Mouse (Mus musculus) brain, adult 2 months (tissue): ENCODE results near the gene Elmsan1.

Source experiments
- DNase-seq: peaks from one replicate; pipeline ENCODE4 v3.0.0; 2011; ENCODE audit warnings: low read depth, low spot score

Elmsan1 gene

GRCm38 (mm10) chr12:84215758-84216440 is 2.8 kb downstream of the Elmsan1 start:
- DNase-seq: no peak

- no peak for DNase-seq
These were observed 4.0 kb downstream of the Elmsan1 start for GRCm38 (mm10) chr12:84214495-84215175.

- no peak for DNase-seq
These were observed 6.4 kb downstream of the Elmsan1 start for GRCm38 (mm10) chr12:84212297-84212696.

- DNase-seq: no peak
These were observed 7.6 kb downstream of the Elmsan1 start for GRCm38 (mm10) chr12:84211021-84211538.

- no peak for DNase-seq
These were observed 8.4 kb downstream of the Elmsan1 start for GRCm38 (mm10) chr12:84210288-84210687.

- DNase-seq: no peak
These were observed 9.6 kb downstream of the Elmsan1 start for GRCm38 (mm10) chr12:84209093-84209492.

GRCm38 (mm10) chr12:84207209-84207817 is 11.4 kb downstream of the Elmsan1 start:
- DNase-seq: peak; percentile 56

- DNase-seq: no peak
These were observed 12.2 kb downstream of the Elmsan1 start for GRCm38 (mm10) chr12:84206525-84206924.

GRCm38 (mm10) chr12:84205659-84206185 is 13.0 kb downstream of the Elmsan1 start:
- DNase-seq: no peak

- no peak for DNase-seq
These were observed 14.0 kb downstream of the Elmsan1 start for GRCm38 (mm10) chr12:84204662-84205061.

- DNase-seq: no peak
These were observed 14.9 kb downstream of the Elmsan1 start for GRCm38 (mm10) chr12:84203778-84204216.

- no peak for DNase-seq
These were observed 15.4 kb downstream of the Elmsan1 start for GRCm38 (mm10) chr12:84203170-84203777.

GRCm38 (mm10) chr12:84202561-84202960 is 16.1 kb downstream of the Elmsan1 start:
- no peak for DNase-seq

- DNase-seq: no peak
These were observed 16.8 kb downstream of the Elmsan1 start for GRCm38 (mm10) chr12:84201686-84202484.

GRCm38 (mm10) chr12:84201222-84201621 is 17.5 kb downstream of the Elmsan1 start:
- no peak for DNase-seq

GRCm38 (mm10) chr12:84198880-84199279 is 19.8 kb downstream of the Elmsan1 start:
- DNase-seq: no peak

GRCm38 (mm10) chr12:84198076-84198679 is 20.5 kb downstream of the Elmsan1 start:
- DNase-seq: no peak

- no peak for DNase-seq
These were observed 23.5 kb downstream of the Elmsan1 start for GRCm38 (mm10) chr12:84195195-84195594.

- no peak for DNase-seq
These were observed 24.1 kb downstream of the Elmsan1 start for GRCm38 (mm10) chr12:84194400-84195109.
